Mouse (Mus musculus) left cerebral cortex, postnatal 36 days (tissue): ENCODE results near the gene Klhl42. TPM values are rescaled to one million over a fixed set of nuclear protein-coding genes. Genes with fewer than 3 reads are reported as not detected.

ENCODE experiments used
- DNase-seq, 2 experiments: peaks; one replicate each; pipeline ENCODE4 v3.0.0; 2021 to 2022; ENCODE audit warnings: low spot score in 2 of 2, mixed read lengths in 1 of 2
- intact Hi-C: fragments of 180-260 bp; cut with DNase I; formaldehyde crosslinking; loops from one replicate; pipeline ENCODE4 v1.15.1; 2025
- total RNA-seq, 2 experiments: library from RNA; stranded (reverse); gene quantifications; 2 replicates each; pipeline ENCODE4 v1.2.3; 2021

Gene Klhl42
- total RNA-seq, 2 experiments from 2014 or later = 20.1 to 22.4 TPM

- intact Hi-C loops = no loop called here
These were observed 5.7 kb upstream of the Klhl42 start for GRCm38 (mm10) chr6:147085398-147086040.

GRCm38 (mm10) chr6:147086594-147087225, 4.5 kb upstream of the Klhl42 start, which contains the start of gene Mansc4:
Mansc4 (minus strand) TSS chr6:147087032.
- peak in 1 of 2 experiments; percentile 13 for DNase-seq
- intact Hi-C loops = no loop called here

More at GRCm38 (mm10) chr6:147085398-147086040, 5.7 kb upstream of the Klhl42 start:
- DNase-seq = no peak

- intact Hi-C loops = no loop called here
- no peak for DNase-seq
These were observed 3.4 kb upstream of the Klhl42 start for GRCm38 (mm10) chr6:147087736-147088135.

- intact Hi-C loops = no loop called here
- DNase-seq = no peak
These were observed 2.7 kb upstream of the Klhl42 start for GRCm38 (mm10) chr6:147088517-147088916.

GRCm38 (mm10) chr6:147090191-147090590, 988 bp upstream of the Klhl42 start:
- DNase-seq = no peak
- intact Hi-C loops = loop anchor here (5.0 kb wide), 2 partner anchors 48 to 387 kb away; partner anchors contain the start of genes Ccdc91 and Mrps35

GRCm38 (mm10) chr6:147092136-147092535, 957 bp downstream of the Klhl42 start:
- peak; percentile 60 to 63 for DNase-seq
- intact Hi-C loops = loop anchor here (5.0 kb wide), 2 partner anchors 50 to 385 kb away; partner anchors contain the start of genes Ccdc91 and Mrps35

GRCm38 (mm10) chr6:147094771-147095170, 3.6 kb downstream of the Klhl42 start:
- intact Hi-C loops = loop anchor here (5.0 kb wide), 2 partner anchors 52 to 383 kb away; partner anchors contain the start of genes Ccdc91 and Mrps35
- no peak for DNase-seq

- no peak for DNase-seq
- intact Hi-C loops = no loop called here
These were observed 4.9 kb downstream of the Klhl42 start for GRCm38 (mm10) chr6:147096109-147096508.

GRCm38 (mm10) chr6:147096934-147097333, 5.8 kb downstream of the Klhl42 start:
- DNase-seq = no peak
- intact Hi-C loops = no loop called here

- intact Hi-C loops = no loop called here
- DNase-seq = no peak
These were observed 6.3 kb downstream of the Klhl42 start for GRCm38 (mm10) chr6:147097346-147097929.

- intact Hi-C loops = no loop called here
- DNase-seq = peak; percentile 15 to 33
These were observed 8.5 kb downstream of the Klhl42 start for GRCm38 (mm10) chr6:147099458-147100277.

- intact Hi-C loops = no loop called here
- no peak for DNase-seq
These were observed 11.1 kb downstream of the Klhl42 start for GRCm38 (mm10) chr6:147102293-147102692.

- no peak for DNase-seq
- intact Hi-C loops = no loop called here
These were observed 14.3 kb downstream of the Klhl42 start for GRCm38 (mm10) chr6:147105529-147105928.

- intact Hi-C loops = no loop called here
- DNase-seq = no peak
These were observed 15.5 kb downstream of the Klhl42 start for GRCm38 (mm10) chr6:147106716-147107115.

- no peak for DNase-seq
- intact Hi-C loops = no loop called here
These were observed 18.1 kb downstream of the Klhl42 start for GRCm38 (mm10) chr6:147109283-147109682.

- intact Hi-C loops = no loop called here
These were observed 25.4 kb downstream of the Klhl42 start for GRCm38 (mm10) chr6:147116579-147116978.

GRCm38 (mm10) chr6:147117764-147118163, 26.6 kb downstream of the Klhl42 start:
- intact Hi-C loops = no loop called here
- no peak for DNase-seq

More at GRCm38 (mm10) chr6:147116579-147116978, 25.4 kb downstream of the Klhl42 start:
- DNase-seq = peak; percentile 65 to 80

GRCm38 (mm10) chr6:147118190-147118589, 27.0 kb downstream of the Klhl42 start:
- no peak for DNase-seq
- intact Hi-C loops = no loop called here

GRCm38 (mm10) chr6:147121320-147121719, 30.1 kb downstream of the Klhl42 start:
- DNase-seq = peak in 1 of 2 experiments; percentile 19
- intact Hi-C loops = no loop called here

- no peak for DNase-seq
- intact Hi-C loops = no loop called here
These were observed 36.1 kb downstream of the Klhl42 start for GRCm38 (mm10) chr6:147127239-147127638.
